Mouse (Mus musculus) stomach, postnatal 0 days (tissue): Measurements from ENCODE around the gene Pdzd9.

Experiments used
- CTCF ChIP-seq: IDR thresholded peaks from 2 replicates; pipeline ENCODE4 v1.5.1; 2016; ENCODE audit warnings: antibody characterized with exemption, low read depth, mild to moderate bottlenecking, moderate library complexity
- EP300 ChIP-seq: optimal IDR thresholded peaks from 2 replicates; pipeline ENCODE3; 2016; ENCODE audit warnings: antibody characterized with exemption

DNA sequence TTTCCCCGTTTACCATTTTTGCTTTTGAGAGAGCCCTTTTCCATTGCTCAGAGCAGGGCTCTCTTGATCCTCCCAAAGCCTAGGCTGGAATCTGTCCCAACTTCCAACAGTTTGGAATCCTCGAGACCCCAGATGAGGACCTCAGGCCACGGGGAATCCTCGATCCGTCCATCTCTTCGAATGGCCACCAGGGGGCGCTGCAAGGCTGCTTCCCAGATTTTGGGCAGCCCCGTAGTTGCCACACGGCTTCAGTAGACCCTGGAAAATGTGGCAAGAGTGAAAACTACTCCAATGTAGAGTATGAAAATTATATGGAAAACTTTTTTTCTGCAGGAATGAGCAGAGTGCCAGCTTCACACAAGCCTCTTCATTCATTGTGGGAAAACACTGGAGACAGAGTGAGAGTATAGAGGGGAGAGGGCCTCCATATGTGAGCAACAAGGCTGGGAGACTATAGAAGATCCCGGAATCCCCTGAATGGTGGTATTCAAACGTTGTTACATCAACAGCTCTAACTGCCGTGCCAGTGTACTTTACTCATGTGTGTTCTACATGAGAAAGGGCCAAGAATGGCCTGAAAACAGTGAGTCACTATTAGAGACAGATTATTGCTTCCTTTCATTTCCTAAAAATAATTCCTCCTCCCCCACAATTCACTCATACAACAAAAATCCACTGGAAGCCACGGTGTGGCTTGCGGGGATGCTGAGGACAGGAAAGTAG lies at the start of gene Pdzd9:
- TF ChIP-seq EP300 (no peak), CTCF (peak; percentile 96)
